ENCODE assay signal across 22 mouse cellular contexts in the genomic region with DNA sequence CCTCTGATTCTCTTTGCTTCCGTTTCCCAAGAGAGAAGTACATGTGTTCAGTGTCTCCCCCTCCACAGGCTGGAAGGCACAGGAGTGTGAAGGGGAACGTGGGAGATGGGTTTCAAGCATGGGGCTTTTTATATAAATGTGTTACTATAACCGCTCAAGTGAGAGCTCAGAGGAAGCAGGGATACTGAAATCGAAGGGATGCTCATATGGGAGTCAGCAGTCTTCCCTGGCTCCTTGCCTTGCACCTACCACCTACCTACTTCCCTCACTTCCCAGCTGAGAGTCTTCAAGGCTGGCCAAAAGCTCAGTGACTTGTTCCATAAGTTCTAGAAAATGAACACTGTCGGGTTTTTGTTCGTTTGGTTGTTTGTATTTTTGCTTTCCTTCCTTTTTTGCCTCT. TPM values are rescaled to one million over a fixed set of nuclear protein-coding genes. Genes with fewer than 3 reads are reported as not detected.
DNase-seq lines count a peak whose midpoint lies in the region; ATAC-seq and TF ChIP-seq lines count a peak whose summit lies in the region.
"Had no signal": no experiment of that assay in that cellular context is flagged by ENCODE, and none has a peak within 500 bp of the region (broad histone marks: within the 10 kb centered on the region; RNA-seq: fewer than 3 reads in every experiment).

No protein-coding gene starts in this region.

- H3K27ac ChIP-seq in midbrain, embryonic 11.5 days (ENCODE audit: low read depth, low read length), result no peak overlapping the region
- H3K27ac ChIP-seq in midbrain, embryonic 14.5 days (replicated peaks; ENCODE audit: low read depth, low read length), result no peak overlapping the region
- H3K27ac ChIP-seq in left cerebral cortex, adult 2 months, result no peak overlapping the region
- no peak overlapping the region for H3K27ac ChIP-seq in hindbrain, postnatal 0 days
- H3K27ac ChIP-seq: embryonic facial prominence, embryonic 13.5 days; heart, embryonic 13.5 days; hindbrain, embryonic 13.5 days; limb, embryonic 13.5 days; liver, embryonic 14.5 days; lung, embryonic 15.5 days; stomach, postnatal 0 days had no signal

- 81% methylated on average over 6 of the region's 6 CpGs for WGBS in midbrain, embryonic 11.5 days
- WGBS in midbrain, embryonic 14.5 days, result 82% methylated on average over 6 of the region's 6 CpGs
- WGBS in hindbrain, postnatal 0 days, result 85% methylated on average over 6 of the region's 6 CpGs

- no peak overlapping the region for H3K9ac ChIP-seq in midbrain, embryonic 11.5 days (ENCODE audit: low read length)
- H3K9ac ChIP-seq in midbrain, embryonic 14.5 days (replicated peaks; ENCODE audit: low read length), result no peak overlapping the region
- no peak overlapping the region for H3K9ac ChIP-seq in hindbrain, postnatal 0 days (replicated peaks; ENCODE audit: low read length)
- H3K9ac ChIP-seq: embryonic facial prominence, embryonic 13.5 days; heart, embryonic 13.5 days; hindbrain, embryonic 13.5 days; limb, embryonic 13.5 days; liver, embryonic 14.5 days; lung, embryonic 15.5 days had no signal

- H3K4me2 ChIP-seq in midbrain, embryonic 11.5 days, result no peak overlapping the region
- no peak overlapping the region for H3K4me2 ChIP-seq in midbrain, embryonic 14.5 days (ENCODE audit: low read length)
- no peak overlapping the region for H3K4me2 ChIP-seq in hindbrain, postnatal 0 days (ENCODE audit: low read depth, low read length)
- H3K4me2 ChIP-seq: embryonic facial prominence, embryonic 13.5 days; heart, embryonic 13.5 days; hindbrain, embryonic 13.5 days; limb, embryonic 13.5 days; lung, embryonic 15.5 days had no signal

- H3K4me3 ChIP-seq in midbrain, embryonic 11.5 days (ENCODE audit: low read depth, low read length), result no peak overlapping the region
- no peak overlapping the region for H3K4me3 ChIP-seq in midbrain, embryonic 14.5 days (replicated peaks; ENCODE audit: low read depth, low read length)
- H3K4me3 ChIP-seq in left cerebral cortex, adult 2 months, result no peak overlapping the region
- H3K4me3 ChIP-seq in hindbrain, postnatal 0 days (ENCODE audit: low read length), result no peak overlapping the region
- H3K4me3 ChIP-seq: embryonic facial prominence, embryonic 13.5 days; heart, embryonic 13.5 days; hindbrain, embryonic 13.5 days; limb, embryonic 13.5 days; lung, embryonic 15.5 days had no signal

- TF ChIP-seq CTCF in left cerebral cortex, adult 2 months (IDR thresholded peaks at IDR 0.05), result no peak
- no peak for TF ChIP-seq CTCF in hindbrain, postnatal 0 days (IDR thresholded peaks at IDR 0.05; ENCODE audit: low read depth)

- no peaks in the 10 kb centered on the region for H3K27me3 ChIP-seq in midbrain, embryonic 11.5 days (ENCODE audit: control insufficient read depth, insufficient read depth, low read length)
- no peaks in the 10 kb centered on the region for H3K27me3 ChIP-seq in midbrain, embryonic 14.5 days (ENCODE audit: control insufficient read depth, insufficient read depth, low read length)
- no peaks in the 10 kb centered on the region for H3K27me3 ChIP-seq in hindbrain, postnatal 0 days (ENCODE audit: insufficient read depth, low read length)
- H3K27me3 ChIP-seq: heart, embryonic 13.5 days; hindbrain, embryonic 13.5 days; lung, embryonic 15.5 days had no signal

- no peak for ATAC-seq in midbrain, embryonic 11.5 days (ENCODE audit: low FRiP score)
- ATAC-seq in midbrain, embryonic 14.5 days (ENCODE audit: low FRiP score, low TSS enrichment), result no peak
- no peak for ATAC-seq in hindbrain, postnatal 0 days
- ATAC-seq: intestine, embryonic 16.5 days had no signal

- H3K9me3 ChIP-seq in midbrain, embryonic 11.5 days (ENCODE audit: control insufficient read depth, low read length), result no peaks in the 10 kb centered on the region
- no peaks in the 10 kb centered on the region for H3K9me3 ChIP-seq in midbrain, embryonic 14.5 days (ENCODE audit: control insufficient read depth, low read length)
- no peaks in the 10 kb centered on the region for H3K9me3 ChIP-seq in hindbrain, postnatal 0 days (ENCODE audit: low read length)
- H3K9me3 ChIP-seq: embryonic facial prominence, embryonic 13.5 days; hindbrain, embryonic 13.5 days; limb, embryonic 13.5 days; lung, embryonic 15.5 days had no signal

- no peaks in the 10 kb centered on the region for H3K4me1 ChIP-seq in midbrain, embryonic 11.5 days (ENCODE audit: control insufficient read depth, insufficient read depth, low read length)
- 0 out of 2 replicates have a peak, but pooled peaks cover 5% of the 10 kb centered on the region for H3K4me1 ChIP-seq in midbrain, embryonic 14.5 days (ENCODE audit: control insufficient read depth, insufficient read depth, low read length)
- no peaks in the 10 kb centered on the region for H3K4me1 ChIP-seq in hindbrain, postnatal 0 days (ENCODE audit: insufficient read depth, low read length)
- H3K4me1 ChIP-seq: embryonic facial prominence, embryonic 13.5 days; heart, embryonic 13.5 days; limb, embryonic 13.5 days; lung, embryonic 15.5 days had no signal

- peak; percentile 76 for DNase-seq in midbrain, embryonic 11.5 days (ENCODE audit: low spot score, missing footprints)
- DNase-seq in midbrain, embryonic 14.5 days, result no peak
- peak; percentile 23 to 25 for DNase-seq in left cerebral cortex, adult 2 months (ENCODE audit: extremely low spot score in 1 of 2, low spot score in 2 of 2)
- peak; percentile 41 to 52 for DNase-seq in right cerebral cortex, adult 2 months (ENCODE audit: low spot score in 2 of 2)
- no peak for DNase-seq in hindbrain, postnatal 0 days (ENCODE audit: low spot score)
- DNase-seq in retina, embryonic 14.5 days (ENCODE audit: low spot score), result no peak
- no peak for DNase-seq in kidney, postnatal 4 days
- DNase-seq: adrenal gland, adult 2 months; cerebellum, adult 9-11 months; gastrocnemius, postnatal 10 days; heart, adult 11 months; lung, postnatal 4 days had no signal

- intact Hi-C loops in left cerebral cortex, adult 2 months (cut with DNase I), result loop anchor here (10.0 kb wide), 1 partner anchor 332 kb away; no protein-coding TSS in a partner anchor

- H3K36me3 ChIP-seq in midbrain, embryonic 11.5 days (ENCODE audit: control insufficient read depth, insufficient read depth, low read length), result no peaks in the 10 kb centered on the region
- H3K36me3 ChIP-seq in midbrain, embryonic 14.5 days (ENCODE audit: control insufficient read depth, insufficient read depth, low read length), result no peaks in the 10 kb centered on the region
- no peaks in the 10 kb centered on the region for H3K36me3 ChIP-seq in hindbrain, postnatal 0 days (ENCODE audit: insufficient read depth, low read length)
- H3K36me3 ChIP-seq: embryonic facial prominence, embryonic 13.5 days; heart, embryonic 13.5 days; hindbrain, embryonic 13.5 days; limb, embryonic 13.5 days; lung, embryonic 15.5 days had no signal

RNA-seq across cellular contexts. Expression of a gene that starts 46.3 kb away (rescaled TPM):
- 0.33 and 0.81 TPM in 2 replicates for polyA plus RNA-seq in midbrain, embryonic 11.5 days (2014; fragmentation: Nextera tagmentation; extraction: Ambion mirVana)
- polyA plus RNA-seq in midbrain, embryonic 14.5 days (2014; fragmentation: Nextera tagmentation; extraction: Ambion mirVana), result not detected in 2 replicates
- total RNA-seq in left cerebral cortex, adult 2 months (2021), result 10 to 100 TPM in 1 of 2 experiments, 1 to 10 TPM in 1; 9.1 to 11.1 TPM
- not detected in 2 replicates for total RNA-seq in hindbrain, postnatal 0 days (2014; rRNA removed)
- not detected in 2 replicates for polyA plus RNA-seq in hindbrain, postnatal 0 days (2015; fragmentation: Nextera tagmentation; extraction: Ambion mirVana)
- total RNA-seq: adrenal gland, adult 2 months; heart, postnatal 25 days had no signal
- polyA plus RNA-seq: adrenal gland, adult 2 months; heart, embryonic 13.5 days; hindbrain, embryonic 13.5 days; intestine, embryonic 16.5 days; kidney, embryonic 14.5 days; liver, embryonic 14.5 days; lung, embryonic 15.5 days; stomach, postnatal 0 days had no signal

Comparison
In these comparisons a context has a peak if more than half of its experiments do, and no peak if none do; other contexts are left out.
1. DNase-seq: peak in midbrain, embryonic 11.5 days (single experiment), left cerebral cortex, adult 2 months (2 of 2) and right cerebral cortex, adult 2 months (2 of 2); none in midbrain, embryonic 14.5 days (single experiment), hindbrain, postnatal 0 days (single experiment), retina, embryonic 14.5 days (single experiment) and kidney, postnatal 4 days (0 of 2).